In the genomic region with DNA sequence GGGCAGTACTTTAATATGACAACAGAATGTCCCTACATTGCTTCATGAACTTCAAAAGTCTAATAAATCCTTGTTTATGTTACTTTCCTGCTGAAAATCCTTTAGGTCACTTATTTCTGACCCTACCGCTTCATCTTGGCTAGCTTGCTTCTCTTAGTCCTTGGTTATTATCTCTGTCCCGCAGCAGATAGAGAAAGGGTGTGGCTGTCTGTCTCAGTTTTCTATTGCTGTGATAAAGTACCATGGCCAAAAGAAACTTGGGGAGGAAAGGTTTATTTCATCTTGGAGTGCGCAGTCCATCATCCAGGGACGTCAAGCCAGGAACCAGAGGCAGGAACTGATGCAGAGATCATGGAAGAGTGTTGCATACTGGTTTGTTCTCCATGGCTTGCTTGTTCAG, we compare ENCODE assay signal across 16 mouse cellular contexts. TPM values are rescaled to one million over a fixed set of nuclear protein-coding genes. Genes with fewer than 3 reads are reported as not detected.
"Had no signal": no experiment of that assay in that cellular context is flagged by ENCODE, and none has a peak within 500 bp of the region (broad histone marks: within the 10 kb centered on the region; RNA-seq: fewer than 3 reads in every experiment).

No protein-coding gene starts in this region.

- DNase-seq: kidney, adult 8-10 months; kidney, postnatal 4 days; left cerebral cortex, postnatal 4 days; lung, adult 18-20 months; right cerebral cortex, adult 18-20 months; right cerebral cortex, postnatal 25 days; thymus, adult 18-20 months; thymus, postnatal 14 days had no signal

- H3K9me3 ChIP-seq: limb, embryonic 13.5 days; megakaryocyte, embryonic 14.5 days; midbrain, embryonic 12.5 days; neural tube, embryonic 15.5 days had no signal

- H3K4me2 ChIP-seq: limb, embryonic 13.5 days; midbrain, embryonic 12.5 days; neural tube, embryonic 15.5 days had no signal

- H3K4me3 ChIP-seq: limb, embryonic 13.5 days; midbrain, embryonic 12.5 days; myocyte; neural tube, embryonic 15.5 days had no signal

- H3K9ac ChIP-seq: limb, embryonic 13.5 days; midbrain, embryonic 12.5 days; neural tube, embryonic 15.5 days had no signal

- H3K36me3 ChIP-seq: limb, embryonic 13.5 days; midbrain, embryonic 12.5 days; neural tube, embryonic 15.5 days had no signal

- H3K27me3 ChIP-seq: limb, embryonic 13.5 days; megakaryocyte, embryonic 14.5 days; midbrain, embryonic 12.5 days; neural tube, embryonic 15.5 days had no signal

- ATAC-seq: inflammation-experienced regulatory T-cells, adult 6 months; intestine, postnatal 0 days had no signal

- H3K27ac ChIP-seq: limb, embryonic 13.5 days; macrophage; midbrain, embryonic 12.5 days; neural tube, embryonic 15.5 days had no signal

RNA-seq across cellular contexts. Expression of a gene that starts 41.4 kb away (rescaled TPM):
- polyA plus RNA-seq: myocyte had no signal
